Mouse (Mus musculus) heart, postnatal 0 days (tissue): ENCODE measurements at regions not wholly inside any gene's neighbourhood (a gene's known extent, or its start where the extent isn't known, plus 50 kb on each side); places are given as distances from the start of the nearest gene placed in this dataset.

Experiments
- ATAC-seq: fragments of 200-750 bp; cut with Nextera tagmentation; 2 replicates; pipeline ENCODE4 v1.8.0; 2017; ENCODE audit warnings: low read depth, moderate number of reproducible peaks, moderate library complexity; ENCODE audit not compliant: insufficient read depth
- DNase-seq: peaks from one replicate; pipeline ENCODE4 v3.0.0-alpha.2; 2016; ENCODE audit warnings: low spot score
- H3K27ac ChIP-seq: fragments of 300-500 bp; sonication (generic); 2 replicates; pipeline ENCODE4 v1.5.1; 2014; ENCODE audit warnings: low read depth, mild to moderate bottlenecking
- H3K27me3 ChIP-seq: fragments of 300-500 bp; sonication (generic); 2 replicates; pipeline ENCODE4 v1.6.1; 2014; ENCODE audit warnings: low read length, mixed read lengths; ENCODE audit not compliant: control insufficient read depth, insufficient read depth
- H3K36me3 ChIP-seq: fragments of 300-500 bp; sonication (generic); replicated peaks from 2 replicates; pipeline ENCODE4 v1.6.1; 2014; ENCODE audit warnings: low read length, mixed read lengths; ENCODE audit not compliant: control insufficient read depth, insufficient read depth
- H3K4me1 ChIP-seq: fragments of 300-500 bp; sonication (generic); 2 replicates; pipeline ENCODE4 v1.6.1; 2014; ENCODE audit warnings: antibody characterized with exemption; ENCODE audit not compliant: control insufficient read depth, insufficient read depth
- H3K4me2 ChIP-seq: fragments of 300-500 bp; sonication (generic); 2 replicates; pipeline ENCODE4 v1.6.1; 2014; ENCODE audit warnings: low read depth, mild to moderate bottlenecking, low read length, moderate library complexity
- H3K4me3 ChIP-seq: fragments of 300-500 bp; sonication (generic); 2 replicates; pipeline ENCODE4 v1.5.1; 2014; ENCODE audit warnings: low read depth, low read length
- H3K9ac ChIP-seq: fragments of 300-500 bp; sonication (generic); replicated peaks from 2 replicates; pipeline ENCODE4 v1.6.1; 2014; ENCODE audit warnings: low read depth, low read length, mixed read lengths
- H3K9me3 ChIP-seq: fragments of 300-500 bp; sonication (generic); replicated peaks from 2 replicates; pipeline ENCODE4 v1.6.1; 2016; ENCODE audit warnings: low read length; ENCODE audit not compliant: control insufficient read depth
- CTCF ChIP-seq: IDR thresholded peaks from 2 replicates; pipeline ENCODE4 v1.5.1; 2016; ENCODE audit warnings: antibody characterized with exemption, control low read depth, low read depth
- EP300 ChIP-seq: IDR thresholded peaks from 2 replicates; pipeline ENCODE4 v1.6.1; 2016; ENCODE audit warnings: antibody characterized with exemption, low read depth
- WGBS: fragments of 180-500 bp; shearing (Covaris S2); extraction: QIAGEN DNeasy Blood & Tissue Kit; methylation state at CpG from one replicate; pipeline ENCODE4 v1.1.7; 2014; 5-methylcytosine and 5-hydroxymethylcytosine counted together

GRCm38 (mm10) chr1:137750894-137751293, 424.6 kb downstream of the Ptprc start:
- Histone ChIP-seq H3K36me3 (no peaks in the 10 kb centered on the region), H3K9ac (no peak overlapping the region), H3K4me3 (no peak overlapping the region), H3K4me2 (no peak overlapping the region), H3K27me3 (no peaks in the 10 kb centered on the region), H3K27ac (no peak overlapping the region), H3K9me3 (no peaks in the 10 kb centered on the region), H3K4me1 (peaks cover 5% of the 10 kb centered on the region; the same call in 1 of the 2 replicates)
- ATAC-seq (no peak), DNase-seq (no peak)
- TF ChIP-seq CTCF (no peak), EP300 (no peak)
- WGBS, result 75% methylated on average over 5 of the region's 5 CpGs

- ATAC-seq, result no peak
These were observed 429.4 kb downstream of the Ptprc start for GRCm38 (mm10) chr1:137746129-137746528.

GRCm38 (mm10) chr1:137738157-137738851, 437.2 kb downstream of the Ptprc start:
- Histone ChIP-seq H3K27ac (no peak overlapping the region), H3K4me3 (no peak overlapping the region), H3K9ac (no peak overlapping the region), H3K4me2 (no peak overlapping the region), H3K4me1 (no peaks in the 10 kb centered on the region), H3K36me3 (no peaks in the 10 kb centered on the region), H3K27me3 (no peaks in the 10 kb centered on the region), H3K9me3 (no peaks in the 10 kb centered on the region)
- no peak for TF ChIP-seq CTCF
- TF ChIP-seq EP300, result no peak
- DNase-seq (no peak), ATAC-seq (no peak)
- WGBS, result 5% methylated on average over 1 of the region's 1 CpGs

More at GRCm38 (mm10) chr1:137746129-137746528, 429.4 kb downstream of the Ptprc start:
- no peaks in the 10 kb centered on the region for H3K27me3 ChIP-seq
- 42% methylated on average over 2 of the region's 2 CpGs for WGBS
- no peaks in the 10 kb centered on the region for H3K36me3 ChIP-seq
- no peak overlapping the region for H3K27ac ChIP-seq
- TF ChIP-seq CTCF, result no peak
- TF ChIP-seq EP300, result no peak
- H3K9me3 ChIP-seq, result no peaks in the 10 kb centered on the region
- H3K4me3 ChIP-seq, result no peak overlapping the region
- H3K4me1 ChIP-seq, result no peaks in the 10 kb centered on the region
- no peak overlapping the region for H3K4me2 ChIP-seq
- no peak overlapping the region for H3K9ac ChIP-seq
- no peak for DNase-seq

GRCm38 (mm10) chr1:137703882-137704281, 471.6 kb downstream of the Ptprc start:
- H3K4me1 ChIP-seq, result no peaks in the 10 kb centered on the region
- H3K9me3 ChIP-seq, result no peaks in the 10 kb centered on the region
- no peak overlapping the region for H3K27ac ChIP-seq
- H3K27me3 ChIP-seq, result no peaks in the 10 kb centered on the region
- H3K36me3 ChIP-seq, result no peaks in the 10 kb centered on the region
- whole genome bisulfite sequencing, result 89% methylated on average over 3 of the region's 3 CpGs
- H3K4me3 ChIP-seq, result no peak overlapping the region
- no peak overlapping the region for H3K9ac ChIP-seq
- ATAC-seq, result no peak
- H3K4me2 ChIP-seq, result no peak overlapping the region
- DNase-seq, result no peak
- TF ChIP-seq CTCF (no peak), EP300 (no peak)

- TF ChIP-seq EP300, result no peak
- TF ChIP-seq CTCF, result no peak
- WGBS, result 90% methylated on average over 4 of the region's 4 CpGs
These were observed 476.6 kb downstream of the Ptprc start for GRCm38 (mm10) chr1:137698876-137699275.

GRCm38 (mm10) chr1:137697289-137697688, 478.2 kb downstream of the Ptprc start:
- H3K4me1 ChIP-seq, result peaks cover 7% of the 10 kb centered on the region; the same call in 1 of the 2 replicates
- no peak overlapping the region for H3K4me3 ChIP-seq
- H3K9me3 ChIP-seq, result no peaks in the 10 kb centered on the region
- H3K4me2 ChIP-seq, result no peak overlapping the region
- no peak for TF ChIP-seq CTCF
- TF ChIP-seq EP300, result no peak
- H3K36me3 ChIP-seq, result no peaks in the 10 kb centered on the region
- WGBS, result 80% methylated on average over 5 of the region's 5 CpGs
- H3K9ac ChIP-seq, result no peak overlapping the region
- no peak for ATAC-seq
- H3K27me3 ChIP-seq, result no peaks in the 10 kb centered on the region
- DNase-seq, result no peak
- no peak overlapping the region for H3K27ac ChIP-seq

More at GRCm38 (mm10) chr1:137698876-137699275, 476.6 kb downstream of the Ptprc start:
- Histone ChIP-seq H3K9ac (no peak overlapping the region), H3K9me3 (no peaks in the 10 kb centered on the region), H3K36me3 (no peaks in the 10 kb centered on the region), H3K27me3 (no peaks in the 10 kb centered on the region), H3K4me3 (no peak overlapping the region), H3K4me1 (peaks cover 7% of the 10 kb centered on the region; the same call in 1 of the 2 replicates), H3K27ac (no peak overlapping the region), H3K4me2 (no peak overlapping the region)
- no peak for DNase-seq
- no peak for ATAC-seq
